Mouse (Mus musculus) neural tube, embryonic 13.5 days (tissue): ENCODE data around the gene Cdk5rap3. TPM values are rescaled to one million over a fixed set of nuclear protein-coding genes. Genes with fewer than 3 reads are reported as not detected.

ENCODE experiments used
- ATAC-seq: fragments of 200-750 bp; cut with Nextera tagmentation; 2 replicates; pipeline ENCODE4 v1.8.0; 2017; ENCODE audit warnings: low read depth, mild to moderate bottlenecking, moderate TSS enrichment, moderate library complexity
- H3K27ac ChIP-seq: fragments of 300-500 bp; sonication (generic); replicated peaks from 2 replicates; pipeline ENCODE4 v1.5.1; 2015; ENCODE audit warnings: moderate library complexity, mild to moderate bottlenecking, inconsistent platforms
- H3K27me3 ChIP-seq: fragments of 300-500 bp; sonication (generic); 2 replicates; pipeline ENCODE4 v1.6.1; 2015; ENCODE audit warnings: mild to moderate bottlenecking, inconsistent platforms
- H3K36me3 ChIP-seq: fragments of 300-500 bp; sonication (generic); 2 replicates; pipeline ENCODE4 v1.6.1; 2015; ENCODE audit warnings: mild to moderate bottlenecking, inconsistent platforms
- H3K4me1 ChIP-seq: fragments of 300-500 bp; sonication (generic); replicated peaks from 2 replicates; pipeline ENCODE4 v1.6.1; 2015; ENCODE audit warnings: inconsistent platforms
- H3K4me2 ChIP-seq: fragments of 300-500 bp; sonication (generic); 2 replicates; pipeline ENCODE4 v1.6.1; 2015; ENCODE audit warnings: inconsistent platforms, mild to moderate bottlenecking, moderate library complexity
- H3K4me3 ChIP-seq: fragments of 300-500 bp; sonication (generic); 2 replicates; pipeline ENCODE4 v1.5.1; 2015; ENCODE audit warnings: mild to moderate bottlenecking, inconsistent platforms
- H3K9ac ChIP-seq: fragments of 300-500 bp; sonication (generic); 2 replicates; pipeline ENCODE4 v1.6.1; 2015; ENCODE audit warnings: moderate library complexity, mild to moderate bottlenecking, inconsistent platforms
- H3K9me3 ChIP-seq: fragments of 300-500 bp; sonication (generic); 2 replicates; pipeline ENCODE4 v1.6.1; 2016; ENCODE audit warnings: inconsistent platforms
- WGBS: fragments of 180-500 bp; shearing (Covaris S2); methylation state at CpG from one replicate; pipeline ENCODE4 v1.1.7; 2015; 5-methylcytosine and 5-hydroxymethylcytosine counted together
- polyA plus RNA-seq: library from polyadenylated mRNA; unstranded; fragments of >200 nt; fragmentation: Nextera tagmentation; extraction: Ambion mirVana; gene quantifications from 2 replicates; pipeline ENCODE4 v1.2.1, GENCODE M21; 2015

Cdk5rap3 gene
- polyA plus RNA-seq, 1 experiment from 2014 or later = 92.0 TPM

- peak overlapping the region; percentile 26; the same call in 1 of the 2 replicates for H3K9ac ChIP-seq
- peaks cover 41% of the 10 kb centered on the region for H3K4me1 ChIP-seq
- H3K9me3 ChIP-seq = no peaks in the 10 kb centered on the region
- no peaks in the 10 kb centered on the region for H3K27me3 ChIP-seq
- no peaks in the 10 kb centered on the region for H3K36me3 ChIP-seq
- ATAC-seq = no peak
- WGBS = 54% methylated on average over 12 of the region's 12 CpGs
- peak overlapping the region; percentile 49 for H3K4me3 ChIP-seq
- peak overlapping the region; percentile 81 for H3K27ac ChIP-seq
- peak overlapping the region; percentile 93 for H3K4me2 ChIP-seq
Measured at GRCm38 (mm10) chr11:96862534-96862933, 53.8 kb downstream of the Cdk5rap3 start.

- Histone ChIP-seq H3K4me3 (peak overlapping the region; percentile 49), H3K36me3 (no peaks in the 10 kb centered on the region), H3K4me1 (peaks cover 38% of the 10 kb centered on the region), H3K27me3 (no peaks in the 10 kb centered on the region), H3K9me3 (no peaks in the 10 kb centered on the region), H3K9ac (peak overlapping the region; percentile 71), H3K4me2 (peak overlapping the region; percentile 93), H3K27ac (peak overlapping the region; percentile 81)
- WGBS = under 1% methylated on average over 31 of the region's 31 CpGs
- ATAC-seq = peak; percentile 90
Measured at GRCm38 (mm10) chr11:96861878-96862289, 54.4 kb downstream of the Cdk5rap3 start.

GRCm38 (mm10) chr11:96861446-96861845 is 54.9 kb downstream of the Cdk5rap3 start:
- Histone ChIP-seq H3K4me1 (peaks cover 38% of the 10 kb centered on the region), H3K27me3 (no peaks in the 10 kb centered on the region), H3K4me3 (peak overlapping the region; percentile 49), H3K27ac (peak overlapping the region; percentile 28; the same call in 1 of the 2 replicates), H3K4me2 (peak overlapping the region; percentile 93), H3K9me3 (no peaks in the 10 kb centered on the region), H3K9ac (peak overlapping the region; percentile 71), H3K36me3 (no peaks in the 10 kb centered on the region)
- 1% methylated on average over 20 of the region's 20 CpGs for WGBS
- ATAC-seq = peak; percentile 58

- Histone ChIP-seq H3K27ac (no peak overlapping the region), H3K36me3 (no peaks in the 10 kb centered on the region), H3K4me1 (peaks cover 38% of the 10 kb centered on the region), H3K9ac (peak overlapping the region; percentile 71; the same call in 1 of the 2 replicates), H3K4me2 (peak overlapping the region; percentile 93), H3K9me3 (no peaks in the 10 kb centered on the region), H3K4me3 (0 out of 2 replicates have a peak overlapping the region, but pooled peaks have one; percentile 49), H3K27me3 (no peaks in the 10 kb centered on the region)
- peak; percentile 37; the same call in 1 of the 2 replicates for ATAC-seq
- 7% methylated on average over 8 of the region's 8 CpGs for WGBS
Measured at GRCm38 (mm10) chr11:96860564-96860963, 55.7 kb downstream of the Cdk5rap3 start.

- Histone ChIP-seq H3K9me3 (no peaks in the 10 kb centered on the region), H3K4me3 (no peak overlapping the region), H3K4me1 (peaks cover 38% of the 10 kb centered on the region), H3K9ac (no peak overlapping the region), H3K27me3 (no peaks in the 10 kb centered on the region), H3K4me2 (no peak overlapping the region), H3K36me3 (no peaks in the 10 kb centered on the region), H3K27ac (no peak overlapping the region)
- no peak for ATAC-seq
- 85% methylated on average over 4 of the region's 4 CpGs for WGBS
Measured at GRCm38 (mm10) chr11:96859635-96860034, 56.7 kb downstream of the Cdk5rap3 start.

- Histone ChIP-seq H3K4me3 (no peak overlapping the region), H3K36me3 (no peaks in the 10 kb centered on the region), H3K9me3 (no peaks in the 10 kb centered on the region), H3K9ac (no peak overlapping the region), H3K4me1 (peaks cover 18% of the 10 kb centered on the region), H3K4me2 (no peak overlapping the region), H3K27ac (no peak overlapping the region), H3K27me3 (no peaks in the 10 kb centered on the region)
- 86% methylated on average over 5 of the region's 5 CpGs for WGBS
- ATAC-seq = no peak
Measured at GRCm38 (mm10) chr11:96857446-96857845, 58.9 kb downstream of the Cdk5rap3 start.

Other genes with a start within 250 kb of the Cdk5rap3 start
- gene Snx11, start 138.9 kb downstream of the Cdk5rap3 start, polyA plus RNA-seq = 78.0 and 84.2 TPM in 2 replicates
- gene Cbx1, start 127.4 kb downstream of the Cdk5rap3 start, polyA plus RNA-seq = 91.6 and 95.1 TPM in 2 replicates
- gene Nfe2l1, start 86.5 kb downstream of the Cdk5rap3 start, polyA plus RNA-seq = 66.2 and 66.5 TPM in 2 replicates
- 36.6 and 43.2 TPM in 2 replicates for gene Copz2, start 66.6 kb downstream of the Cdk5rap3 start, polyA plus RNA-seq
- 0.21 TPM in 1 of 2 replicates, not detected in the other for gene Prr15l, start 11.6 kb upstream of the Cdk5rap3 start, polyA plus RNA-seq
- 18.5 and 22.3 TPM in 2 replicates for gene Pnpo, start 27.5 kb upstream of the Cdk5rap3 start, polyA plus RNA-seq
- 15.9 and 16.7 TPM in 2 replicates for gene Sp2, start 66.5 kb upstream of the Cdk5rap3 start, polyA plus RNA-seq
- 0.17 and 0.29 TPM in 2 replicates for gene Sp6, start 96.9 kb upstream of the Cdk5rap3 start, polyA plus RNA-seq
- 13.7 and 15.0 TPM in 2 replicates for gene Scrn2, start 113.4 kb upstream of the Cdk5rap3 start, polyA plus RNA-seq
- 1.8 and 3.0 TPM in 2 replicates for gene Lrrc46, start 124.9 kb upstream of the Cdk5rap3 start, polyA plus RNA-seq
- gene Mrpl10, start 125.1 kb upstream of the Cdk5rap3 start, polyA plus RNA-seq = 58.9 and 59.0 TPM in 2 replicates
- gene Osbpl7, start 134.1 kb upstream of the Cdk5rap3 start, polyA plus RNA-seq = 9.2 and 11.0 TPM in 2 replicates
- gene Tbx21, start 198.8 kb upstream of the Cdk5rap3 start, polyA plus RNA-seq = 0.07 and 0.15 TPM in 2 replicates
- gene Tbkbp1, start 235.0 kb upstream of the Cdk5rap3 start, polyA plus RNA-seq = 9.1 and 9.5 TPM in 2 replicates